Mouse (Mus musculus) G1E (cell line): Measurements from ENCODE around the gene Nexn. TPM values are rescaled to one million over a fixed set of nuclear protein-coding genes. Genes with fewer than 3 reads are reported as not detected.

ENCODE experiments used
- ATAC-seq: 2 replicates; pipeline ENCODE4 v1.8.0; 2016; ENCODE audit warnings: mild to moderate bottlenecking; ENCODE audit not compliant: insufficient number of reproducible peaks, poor library complexity, low FRiP score, severe bottlenecking; ENCODE audit errors: extremely low read depth
- DNase-seq: peaks from one replicate; pipeline ENCODE4 v3.0.0; 2012; ENCODE audit warnings: low spot score
- H3K27me3 ChIP-seq: 2 replicates; pipeline ENCODE4 v1.6.1; 2012; ENCODE audit warnings: mild to moderate bottlenecking, low read length, inconsistent platforms; ENCODE audit not compliant: insufficient read depth
- H3K36me3 ChIP-seq: replicated peaks from 2 replicates; pipeline ENCODE3; 2012; ENCODE audit warnings: mild to moderate bottlenecking, inconsistent platforms
- H3K4me1 ChIP-seq: 2 replicates; pipeline ENCODE4 v1.6.1; 2012; ENCODE audit warnings: low read depth, low read length, inconsistent platforms, mixed read lengths; ENCODE audit not compliant: insufficient read depth
- H3K4me3 ChIP-seq: 2 replicates; pipeline ENCODE4 v1.5.1; 2012; ENCODE audit warnings: low read depth, mild to moderate bottlenecking, inconsistent platforms, low read length, moderate library complexity, mixed read lengths
- H3K9me3 ChIP-seq: replicated peaks from 2 replicates; pipeline ENCODE4 v1.6.1; 2012; ENCODE audit warnings: inconsistent platforms
- CTCF ChIP-seq: IDR thresholded peaks from 2 replicates; pipeline ENCODE4 v1.5.1; 2012; ENCODE audit warnings: low read depth, low read length, inconsistent platforms, mixed read lengths
- GATA1 ChIP-seq: IDR thresholded peaks from 2 replicates; pipeline ENCODE4 v1.6.1; 2012; ENCODE audit warnings: borderline replicate concordance, low read length, inconsistent platforms, mixed read lengths
- GATA2 ChIP-seq: IDR thresholded peaks from 2 replicates; pipeline ENCODE4 v1.6.1; 2012; ENCODE audit warnings: low read depth, low read length, inconsistent platforms, borderline replicate concordance
- POLR2AphosphoS5 ChIP-seq: IDR thresholded peaks from 2 replicates; pipeline ENCODE4 v1.6.1; 2012; ENCODE audit warnings: low read depth, low read length, inconsistent platforms; ENCODE audit not compliant: insufficient replicate concordance
- TAL1 ChIP-seq: conservative IDR thresholded peaks from 2 replicates; pipeline ENCODE4 v1.6.1; 2012; ENCODE audit warnings: low read depth, low read length, inconsistent platforms, mixed read lengths
- polyA plus RNA-seq: library from polyadenylated mRNA; stranded (reverse); fragments of >175 nt; gene quantifications from 2 replicates; pipeline ENCODE4 v1.2.3, GENCODE M21; 2012
- total RNA-seq, 2 experiments: library from RNA; stranded (forward) in 1 of 2; stranded (reverse) in 1 of 2; fragments of 200-1000 nt in 1 of 2; fragments of >200 nt in 1 of 2; fragmentation: Nextera tagmentation in 1 of 2; gene quantifications; 2 replicates each; pipeline ENCODE4 v1.2.3; 2014 to 2017

Nexn gene
- total and polyA plus RNA-seq, 3 experiments: 1.0 TPM; not detected in 2

GRCm38 (mm10) chr3:152305080-152305479, 38.9 kb upstream of the Nexn start:
- no peak for ATAC-seq
- no peak for TF ChIP-seq GATA1
- TF ChIP-seq CTCF: no peak

GRCm38 (mm10) chr3:152304093-152304815, 38.1 kb upstream of the Nexn start:
- no peaks in the 10 kb centered on the region for H3K9me3 ChIP-seq
- H3K4me1 ChIP-seq: peaks cover 2% of the 10 kb centered on the region; the same call in 1 of the 2 replicates
- TF ChIP-seq CTCF: no peak
- no peak for TF ChIP-seq TAL1
- no peak for TF ChIP-seq POLR2AphosphoS5
- no peak for TF ChIP-seq GATA2
- TF ChIP-seq GATA1: no peak
- DNase-seq (no peak), ATAC-seq (no peak)
- no peak overlapping the region for H3K4me3 ChIP-seq
- no peaks in the 10 kb centered on the region for H3K27me3 ChIP-seq
- H3K36me3 ChIP-seq: peaks cover 72% of the 10 kb centered on the region

More at GRCm38 (mm10) chr3:152305080-152305479, 38.9 kb upstream of the Nexn start:
- Histone ChIP-seq H3K9me3 (no peaks in the 10 kb centered on the region), H3K36me3 (peaks cover 76% of the 10 kb centered on the region), H3K27me3 (no peaks in the 10 kb centered on the region), H3K4me3 (no peak overlapping the region), H3K4me1 (peaks cover 6% of the 10 kb centered on the region)
- no peak for DNase-seq

- no peak for TF ChIP-seq TAL1
- no peak for TF ChIP-seq GATA1
- TF ChIP-seq CTCF: no peak
- no peak for TF ChIP-seq POLR2AphosphoS5
- TF ChIP-seq GATA2: no peak
- Histone ChIP-seq H3K27me3 (no peaks in the 10 kb centered on the region), H3K9me3 (no peaks in the 10 kb centered on the region), H3K4me3 (no peak overlapping the region), H3K4me1 (no peaks in the 10 kb centered on the region), H3K36me3 (peaks cover 65% of the 10 kb centered on the region)
- ATAC-seq (no peak), DNase-seq (no peak)
These were observed 36.8 kb upstream of the Nexn start for GRCm38 (mm10) chr3:152302991-152303390.

- no peak for TF ChIP-seq GATA1
- TF ChIP-seq POLR2AphosphoS5: no peak
- no peak for TF ChIP-seq CTCF
- no peak for TF ChIP-seq TAL1
- TF ChIP-seq GATA2: no peak
- Histone ChIP-seq H3K36me3 (peaks cover 67% of the 10 kb centered on the region), H3K27me3 (no peaks in the 10 kb centered on the region), H3K4me1 (no peaks in the 10 kb centered on the region), H3K4me3 (no peak overlapping the region), H3K9me3 (no peaks in the 10 kb centered on the region)
- ATAC-seq (no peak), DNase-seq (no peak)
These were observed 34.5 kb upstream of the Nexn start for GRCm38 (mm10) chr3:152300376-152301337.

GRCm38 (mm10) chr3:152295896-152296295, 29.7 kb upstream of the Nexn start:
- peaks cover 68% of the 10 kb centered on the region for H3K36me3 ChIP-seq
- no peaks in the 10 kb centered on the region for H3K4me1 ChIP-seq
- TF ChIP-seq GATA2 (no peak), GATA1 (no peak), TAL1 (no peak), POLR2AphosphoS5 (no peak), CTCF (no peak)
- ATAC-seq: no peak
- DNase-seq: no peak
- no peaks in the 10 kb centered on the region for H3K9me3 ChIP-seq
- H3K27me3 ChIP-seq: no peaks in the 10 kb centered on the region
- H3K4me3 ChIP-seq: no peak overlapping the region

- no peaks in the 10 kb centered on the region for H3K27me3 ChIP-seq
- H3K9me3 ChIP-seq: no peaks in the 10 kb centered on the region
- peaks cover 67% of the 10 kb centered on the region for H3K36me3 ChIP-seq
- H3K4me3 ChIP-seq: no peak overlapping the region
- TF ChIP-seq TAL1 (no peak), GATA2 (no peak), GATA1 (no peak), POLR2AphosphoS5 (no peak), CTCF (no peak)
- ATAC-seq: no peak
- no peaks in the 10 kb centered on the region for H3K4me1 ChIP-seq
- no peak for DNase-seq
These were observed 28.2 kb upstream of the Nexn start for GRCm38 (mm10) chr3:152294400-152294799.
